Mouse (Mus musculus) kidney, adult 8-10 months (tissue): ENCODE measurements around the gene Olfr284.

Experiments
- DNase-seq, 2 experiments: peaks; one replicate each; pipeline ENCODE4 v3.0.0; 2022

Gene Olfr284

DNA sequence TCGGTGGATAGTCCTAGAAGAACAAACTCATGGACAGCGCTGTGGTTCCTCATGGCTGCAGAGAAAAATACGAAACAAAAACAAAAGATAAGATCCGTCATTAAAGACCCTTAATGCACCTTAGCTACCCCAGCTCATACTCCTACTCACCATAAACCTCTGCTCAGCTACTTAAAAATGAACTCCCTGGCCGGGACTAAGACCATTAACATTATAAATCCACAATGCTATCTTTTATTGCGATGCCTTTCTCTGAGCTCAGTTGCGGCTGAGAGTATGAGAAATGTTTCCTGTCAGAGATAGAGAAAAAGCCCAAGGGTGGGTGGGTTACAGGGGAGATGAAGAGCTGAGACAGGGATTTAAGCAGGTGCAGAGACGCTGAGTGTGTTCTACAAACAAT lies at the start of gene Olfr284:
Gene Olfr284 (minus strand): TSS at position 101 of the 400 bp plus-strand sequence.
- no peak for DNase-seq

DNA sequence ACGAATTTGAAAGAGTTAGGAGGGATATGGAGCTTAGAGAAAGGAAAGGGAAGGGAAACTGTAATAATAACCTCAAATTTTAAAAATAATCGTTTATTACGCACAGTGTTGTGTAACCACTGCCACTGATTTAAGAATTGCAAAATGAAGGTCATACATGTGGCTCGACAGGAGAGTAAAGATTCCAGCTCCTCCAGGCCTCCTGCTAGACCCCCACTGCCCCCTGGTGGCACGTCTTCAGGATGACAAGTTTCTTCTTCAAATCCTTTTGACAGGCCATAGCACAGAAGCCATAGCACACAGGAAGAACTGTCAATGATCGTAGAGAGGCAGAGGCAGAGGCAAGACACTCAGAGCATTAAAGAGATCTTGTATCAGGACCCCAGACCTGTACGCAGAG lies 49.0 kb upstream of the Olfr284 start:
- DNase-seq = peak; percentile 42 to 71

DNA sequence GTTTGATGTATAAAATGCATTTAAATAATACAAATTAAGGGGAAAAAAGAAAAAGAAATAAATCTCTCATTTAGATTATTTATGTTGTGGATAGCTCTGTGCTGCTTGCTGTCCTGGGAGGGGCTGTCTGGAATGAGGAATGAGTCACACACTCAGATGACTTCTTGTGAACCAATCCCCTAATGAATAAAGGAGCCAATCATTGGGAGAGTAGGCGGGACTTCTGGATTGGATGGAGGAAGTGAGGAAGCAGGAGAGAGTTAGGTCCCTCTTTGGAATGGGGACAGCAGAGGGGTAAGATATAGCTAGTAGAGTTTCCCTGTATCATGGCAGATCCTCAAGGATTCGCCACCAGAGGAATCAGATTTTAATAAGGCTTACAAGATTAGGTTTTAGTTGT lies 46.8 kb upstream of the Olfr284 start:
- DNase-seq = no peak

DNA sequence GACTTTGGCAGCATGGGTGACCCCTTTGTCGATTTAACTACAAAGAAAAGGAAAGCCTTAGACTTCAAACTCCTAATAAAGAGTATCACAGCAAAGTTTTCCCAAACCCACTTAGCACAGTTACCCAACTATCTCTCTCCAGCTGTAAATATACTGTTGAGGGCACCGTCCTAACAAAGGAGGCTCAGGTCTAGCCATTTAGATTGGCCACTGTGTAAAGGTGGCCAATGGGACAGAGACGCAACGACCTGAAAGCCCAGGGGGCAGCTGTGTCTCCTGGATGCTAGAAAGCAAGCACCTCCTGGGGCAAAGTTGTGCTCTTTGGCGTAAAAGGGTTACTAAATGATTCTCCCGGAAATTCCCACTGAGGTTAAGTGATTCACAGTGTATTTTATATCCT lies 40.1 kb upstream of the Olfr284 start, which contains the start of gene Olfr283:
Gene Olfr283 (minus strand): TSS at position 101 of the 400 bp plus-strand sequence.
- DNase-seq = no peak

DNA sequence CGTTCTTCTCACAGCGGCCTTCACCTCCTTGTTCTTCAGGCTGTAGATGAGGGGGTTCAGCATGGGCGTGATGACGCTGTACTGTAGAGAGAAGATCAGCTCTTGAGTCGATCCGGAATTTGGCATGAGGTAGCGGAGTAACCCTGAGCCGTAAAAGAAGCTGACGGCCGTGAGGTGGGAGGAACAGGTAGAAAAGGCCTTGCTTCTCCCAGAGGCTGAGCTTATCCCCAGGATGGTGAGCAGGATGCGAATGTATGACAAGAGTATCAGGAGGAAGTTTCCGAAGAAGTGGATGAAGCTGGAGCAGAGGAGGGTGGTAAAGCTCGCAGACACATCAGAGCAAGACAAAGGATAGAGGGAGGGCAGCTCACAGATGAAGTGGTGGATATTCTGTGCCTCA lies 37.4 kb upstream of the Olfr284 start:
- DNase-seq = no peak

GRCm38 (mm10) chr15:98317177-98317724 lies 23.5 kb downstream of the Olfr284 start, which contains the start of gene Olfr285:
Gene Olfr285, minus strand, starts transcription at chr15:98317353.
- DNase-seq = no peak

GRCm38 (mm10) chr15:98315703-98316102 lies 25.1 kb downstream of the Olfr284 start:
- DNase-seq = peak in 1 of 2 experiments; percentile 26

DNA sequence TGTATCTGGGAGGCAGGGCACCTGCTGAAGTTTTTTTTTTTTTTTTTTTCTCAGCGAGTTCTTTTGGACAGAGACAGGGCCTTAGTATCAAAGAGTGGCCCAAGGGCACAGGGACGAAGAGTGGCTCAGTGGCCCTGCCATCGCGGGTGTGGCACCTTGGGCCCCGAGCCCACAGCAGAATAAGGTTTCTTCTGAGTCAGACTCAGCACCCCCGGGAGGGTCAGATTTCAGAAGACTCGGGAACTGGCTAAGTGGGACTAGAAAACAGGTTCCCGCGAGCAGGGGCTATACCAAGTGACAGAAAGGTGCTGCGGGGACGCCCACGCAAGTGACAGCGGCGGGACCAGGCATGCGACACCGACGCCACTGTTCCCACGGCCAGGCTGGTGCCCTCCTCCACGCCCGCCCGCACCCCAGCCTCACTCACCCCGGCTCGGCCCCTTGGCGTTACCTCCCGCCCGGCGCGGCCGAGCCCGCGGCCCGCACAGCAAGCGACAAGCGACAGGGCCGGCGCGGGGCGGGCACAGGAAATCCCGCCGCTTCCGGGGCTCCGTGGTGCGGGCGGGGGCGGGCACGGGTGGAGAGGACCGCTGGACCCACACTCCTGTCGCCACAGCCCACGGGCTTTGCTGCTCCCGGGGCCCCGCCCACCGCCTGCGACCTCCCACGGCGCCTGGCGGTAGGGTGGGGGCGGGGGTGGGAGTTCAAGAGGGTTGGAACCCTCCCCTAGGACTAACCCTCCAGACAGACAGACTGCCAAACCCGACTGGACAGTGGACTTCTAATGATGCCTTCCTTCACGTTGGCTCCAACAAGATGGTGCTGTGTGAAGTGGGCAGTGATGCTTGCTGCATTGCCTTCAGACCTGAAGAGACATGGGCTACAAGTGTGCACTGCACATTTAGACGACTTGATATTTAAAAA lies 44.9 kb downstream of the Olfr284 start, which contains the start of gene Zfp641:
Gene Zfp641 (minus strand): TSS at position 534 of the 924 bp plus-strand sequence.
- DNase-seq = peak; percentile 14 to 28

- no peak for DNase-seq
These were observed 47.1 kb downstream of the Olfr284 start for GRCm38 (mm10) chr15:98293651-98294050.
